Mouse (Mus musculus): Measurements from ENCODE around the gene Ptger1.

Ptger1 gene

GRCm38 (mm10) chr8:83665969-83666865, at the start of gene Ptger1:
Ptger1 (plus strand) TSS chr8:83666678.
- DNase-seq (ENCODE audit: low spot score in 2 of 2), result no peak

GRCm38 (mm10) chr8:83617111-83617510, 49.4 kb upstream of the Ptger1 start:
- DNase-seq (ENCODE audit: low spot score in 2 of 2), result peak in 1 of 2 experiments; percentile 56

- DNase-seq (ENCODE audit: low spot score in 2 of 2), result no peak
Observed at GRCm38 (mm10) chr8:83618566-83618965, 47.9 kb upstream of the Ptger1 start.

- DNase-seq (ENCODE audit: low spot score in 2 of 2), result no peak
Observed at GRCm38 (mm10) chr8:83619568-83620285, 46.8 kb upstream of the Ptger1 start.

GRCm38 (mm10) chr8:83621691-83622388, 44.6 kb upstream of the Ptger1 start:
- no peak for DNase-seq (ENCODE audit: low spot score in 2 of 2)

DNA sequence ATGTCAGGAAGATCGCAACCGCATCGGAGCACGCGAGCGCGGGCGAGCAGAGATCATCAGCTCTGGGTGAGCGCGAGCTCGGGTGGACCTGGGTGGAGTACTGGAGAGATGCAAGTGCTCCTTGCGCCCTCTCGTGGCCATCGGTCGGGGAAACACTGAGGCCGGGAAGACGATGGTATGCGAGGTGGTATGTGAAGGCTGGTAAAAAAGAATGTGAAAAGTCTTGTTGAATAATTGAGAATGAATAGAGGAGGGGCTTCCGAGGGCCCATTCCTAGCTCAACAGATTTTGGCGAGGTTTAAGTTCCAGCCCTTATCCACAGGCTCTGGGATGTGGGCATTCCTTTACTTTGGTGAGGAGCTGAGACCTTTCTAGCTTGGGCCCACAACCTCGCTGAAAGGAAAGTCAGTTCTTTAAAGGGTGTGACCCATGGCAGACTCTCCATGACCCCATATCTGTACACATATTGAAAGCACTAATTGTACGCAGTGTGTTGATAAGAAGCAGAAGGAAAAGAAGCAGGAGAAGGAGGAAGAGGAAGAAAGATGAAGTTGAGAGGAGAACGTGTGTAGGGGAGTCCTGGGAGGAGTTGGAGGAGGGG, 44.0 kb upstream of the Ptger1 start:
- peak in 1 of 2 experiments; percentile 95 for DNase-seq (ENCODE audit: low spot score in 2 of 2)

DNA sequence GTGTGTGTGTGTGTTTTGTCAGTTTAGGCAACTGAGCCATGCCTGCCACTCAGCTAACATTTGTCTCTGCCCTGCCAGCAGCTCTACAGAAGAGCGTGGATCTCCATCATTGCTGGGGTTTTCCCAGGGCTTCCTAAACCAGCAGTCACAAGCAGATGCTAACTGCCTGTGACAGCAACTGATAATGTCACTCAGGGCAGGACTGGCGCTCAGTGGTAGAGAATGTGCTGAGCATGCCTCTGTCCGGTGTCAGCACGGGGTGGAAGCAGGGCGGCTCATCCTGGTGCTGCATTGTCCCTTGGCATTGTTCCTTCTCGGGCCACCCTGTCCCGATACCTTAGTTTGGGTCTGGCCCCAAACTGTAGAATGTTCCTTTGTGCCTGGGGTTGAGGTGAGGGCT, 42.9 kb upstream of the Ptger1 start:
- DNase-seq (ENCODE audit: low spot score in 2 of 2), result no peak

DNA sequence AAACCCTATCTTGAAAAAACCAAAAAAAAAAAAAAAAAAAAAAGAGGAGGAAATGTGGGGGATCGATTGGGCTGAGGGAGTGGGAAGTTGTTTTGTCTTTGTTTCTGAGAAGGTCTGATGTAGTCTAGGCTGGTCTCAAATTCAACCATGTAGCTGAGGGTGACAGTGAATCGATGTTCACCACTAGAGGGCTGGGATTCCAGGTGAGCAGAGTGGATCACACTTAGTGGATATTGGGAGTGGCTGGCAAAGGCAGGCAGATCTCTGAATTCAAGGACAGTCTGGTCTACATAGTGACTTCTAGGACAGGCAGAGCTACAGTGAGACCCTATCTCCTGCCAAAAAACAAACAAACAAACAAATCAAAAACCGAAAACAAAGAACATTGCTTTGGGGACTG, 41.7 kb upstream of the Ptger1 start:
- DNase-seq (ENCODE audit: low spot score in 2 of 2), result no peak

- DNase-seq (ENCODE audit: low spot score in 2 of 2), result no peak
Observed at GRCm38 (mm10) chr8:83625676-83626299, 40.7 kb upstream of the Ptger1 start.

- no peak for DNase-seq (ENCODE audit: low spot score in 2 of 2)
Observed at GRCm38 (mm10) chr8:83632083-83632707, 34.3 kb upstream of the Ptger1 start.

DNA sequence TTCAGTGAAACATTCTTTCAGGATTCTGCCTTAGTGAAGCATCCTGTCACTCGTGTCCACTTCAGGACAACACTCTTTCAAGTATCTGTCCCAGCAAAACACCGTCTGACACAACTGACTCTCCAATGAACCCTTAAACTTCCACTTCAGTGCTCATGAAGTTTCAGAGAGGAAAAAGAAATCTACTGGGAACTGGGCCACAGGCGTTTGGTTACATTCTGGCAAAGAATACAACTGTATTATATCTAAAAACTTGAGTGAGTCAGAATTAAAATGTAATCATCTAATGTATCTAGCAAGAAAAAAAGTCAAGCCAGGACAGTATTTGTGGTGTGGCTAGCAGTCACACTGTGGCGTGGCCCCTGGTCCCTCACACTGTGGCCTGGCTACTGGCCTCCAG, 27.6 kb upstream of the Ptger1 start:
- no peak for DNase-seq (ENCODE audit: low spot score in 2 of 2)

DNA sequence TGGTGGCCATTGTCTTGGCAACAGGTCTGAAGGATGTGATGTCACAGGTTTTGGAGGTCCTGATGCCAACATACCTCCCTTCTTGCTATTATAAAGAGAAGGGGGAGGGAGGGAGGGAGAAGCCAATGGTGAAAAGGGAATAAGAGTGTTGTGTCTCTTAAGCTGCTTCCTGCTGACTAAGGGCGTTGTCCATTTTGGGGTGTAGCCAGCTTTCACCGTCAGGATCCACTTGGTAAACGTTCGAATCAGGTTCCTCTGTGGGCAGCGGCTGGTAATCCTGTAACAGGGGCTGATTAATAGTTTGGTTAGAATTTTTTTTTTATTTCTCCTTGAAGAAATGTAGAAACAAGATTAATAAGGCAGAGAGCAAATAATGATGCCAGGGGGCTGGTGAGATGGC, 26.8 kb upstream of the Ptger1 start:
- no peak for DNase-seq (ENCODE audit: low spot score in 2 of 2)

DNA sequence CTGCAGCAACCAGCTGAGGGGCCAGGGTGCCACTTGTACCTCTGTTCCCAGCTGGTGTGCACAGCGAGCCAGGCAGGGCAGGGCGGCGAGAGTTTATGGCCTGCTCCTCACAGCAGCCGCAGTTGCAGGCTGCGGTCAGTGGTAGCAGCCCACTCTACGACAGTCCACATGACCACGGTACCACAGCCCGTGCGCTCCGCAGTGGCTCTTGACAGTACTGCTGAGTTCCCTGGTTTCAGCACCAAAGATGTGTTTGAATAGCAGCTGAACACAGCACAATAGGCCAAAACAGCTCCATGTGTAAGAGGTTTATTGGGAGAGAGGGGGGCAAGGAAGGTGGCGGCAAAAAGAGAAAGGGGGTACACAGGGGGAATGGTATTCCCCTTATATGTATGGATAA, 19.0 kb upstream of the Ptger1 start:
- no peak for DNase-seq (ENCODE audit: low spot score in 2 of 2)

DNA sequence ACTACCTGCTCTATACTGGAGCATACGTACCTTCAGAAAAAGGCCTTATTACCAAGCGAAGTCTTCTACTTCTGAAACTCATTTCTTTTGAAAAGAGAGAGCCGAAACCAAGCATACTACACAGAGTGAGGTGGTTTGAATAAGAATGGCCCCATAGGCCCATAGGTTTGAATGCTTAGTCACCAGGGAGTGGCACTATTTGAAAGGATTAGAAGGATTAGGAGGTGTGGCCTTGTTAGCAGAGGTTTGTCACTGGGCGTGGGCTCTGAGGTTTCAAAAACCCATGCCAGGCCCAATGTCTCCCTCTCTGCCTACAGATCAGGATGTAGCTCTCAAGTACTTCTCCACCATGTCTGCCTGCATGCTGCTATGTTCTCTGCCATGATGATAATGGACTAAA, 18.4 kb upstream of the Ptger1 start:
- no peak for DNase-seq (ENCODE audit: low spot score in 2 of 2)

GRCm38 (mm10) chr8:83649699-83650098, 16.8 kb upstream of the Ptger1 start:
- DNase-seq (ENCODE audit: low spot score in 2 of 2), result no peak

- peak; percentile 94 to 97 for DNase-seq (ENCODE audit: low spot score in 2 of 2)
Observed at GRCm38 (mm10) chr8:83652030-83652743, 14.3 kb upstream of the Ptger1 start, which contains the start of gene Gipc1. Gipc1 (plus strand) TSS chr8:83652677.

- peak in 1 of 2 experiments; percentile 45 for DNase-seq (ENCODE audit: low spot score in 2 of 2)
Observed at GRCm38 (mm10) chr8:83652744-83653661, 13.5 kb upstream of the Ptger1 start.

DNA sequence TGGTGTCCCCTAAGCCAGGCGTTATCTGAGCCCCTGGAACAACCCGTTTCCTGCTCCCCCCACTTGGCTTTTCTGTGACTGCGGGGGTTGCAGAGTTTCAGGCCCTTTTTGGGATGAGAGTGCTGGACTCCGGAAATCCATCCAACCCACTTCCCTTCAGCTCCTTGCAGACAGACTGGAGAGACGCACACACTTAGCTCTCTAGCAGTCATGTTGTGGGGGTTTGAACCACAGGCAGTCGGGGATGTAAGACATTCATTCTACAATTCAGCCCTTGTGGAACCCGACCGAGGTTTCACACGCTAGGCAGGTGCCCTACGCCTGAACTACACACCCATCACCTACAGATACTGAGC, 12.8 kb upstream of the Ptger1 start:
- DNase-seq (ENCODE audit: low spot score in 2 of 2), result peak in 1 of 2 experiments; percentile 44

GRCm38 (mm10) chr8:83654725-83655124, 11.8 kb upstream of the Ptger1 start:
- no peak for DNase-seq (ENCODE audit: low spot score in 2 of 2)

Measured in left cerebral cortex, adult 9 months (tissue).